Mouse (Mus musculus) large intestine, adult 2 months (tissue): ENCODE results near the gene Gm17387. TPM values are rescaled to one million over a fixed set of nuclear protein-coding genes. Genes with fewer than 3 reads are reported as not detected.
A peak's percentile ranks its signal among the peaks of the same experiment; 100 is the strongest.

Source experiments
- DNase-seq: peaks from one replicate; pipeline ENCODE4 v3.0.0-alpha.2; 2012; ENCODE audit warnings: low read depth, low spot score
- WGBS: fragments of 180-500 bp; shearing (Covaris S2); methylation state at CpG from one replicate; pipeline ENCODE4 v1.1.7; 2018; 5-methylcytosine and 5-hydroxymethylcytosine counted together
- polyA plus RNA-seq: library from polyadenylated mRNA; depleted of rRNA; stranded (reverse); fragments of >200 nt; gene quantifications from 2 replicates; pipeline ENCODE4 v1.2.3, GENCODE M21; 2012; rRNA removed

The Gm17387 gene
- polyA plus RNA-seq, 1 experiment: not detected

DNA sequence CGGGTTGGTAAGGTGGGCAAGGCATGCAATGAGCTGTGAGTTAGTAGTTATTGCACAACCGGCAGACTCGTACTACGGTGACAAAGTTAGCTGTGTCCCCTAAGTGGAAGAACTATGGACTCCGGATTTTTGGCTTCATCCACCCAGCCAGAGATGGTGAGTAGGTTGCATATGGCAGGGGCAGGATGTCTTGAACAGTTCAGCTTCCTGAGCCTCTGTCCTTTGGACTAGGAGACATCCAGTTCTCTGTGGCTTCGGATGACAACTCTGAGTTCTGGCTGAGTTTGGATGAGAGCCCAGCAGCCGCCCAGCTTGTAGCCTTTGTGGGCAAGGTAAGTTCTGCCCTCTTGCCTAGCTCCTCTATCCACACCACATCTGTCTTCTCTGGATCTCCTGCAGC is 35.6 kb downstream of the Gm17387 start:
- no peak for DNase-seq
- WGBS: 32% methylated on average over 7 of the region's 7 CpGs

- 80% methylated on average over 19 of the region's 19 CpGs for whole genome bisulfite sequencing
- no peak for DNase-seq
These were observed 39.4 kb downstream of the Gm17387 start for GRCm38 (mm10) chr7:141068351-141068750.

DNA sequence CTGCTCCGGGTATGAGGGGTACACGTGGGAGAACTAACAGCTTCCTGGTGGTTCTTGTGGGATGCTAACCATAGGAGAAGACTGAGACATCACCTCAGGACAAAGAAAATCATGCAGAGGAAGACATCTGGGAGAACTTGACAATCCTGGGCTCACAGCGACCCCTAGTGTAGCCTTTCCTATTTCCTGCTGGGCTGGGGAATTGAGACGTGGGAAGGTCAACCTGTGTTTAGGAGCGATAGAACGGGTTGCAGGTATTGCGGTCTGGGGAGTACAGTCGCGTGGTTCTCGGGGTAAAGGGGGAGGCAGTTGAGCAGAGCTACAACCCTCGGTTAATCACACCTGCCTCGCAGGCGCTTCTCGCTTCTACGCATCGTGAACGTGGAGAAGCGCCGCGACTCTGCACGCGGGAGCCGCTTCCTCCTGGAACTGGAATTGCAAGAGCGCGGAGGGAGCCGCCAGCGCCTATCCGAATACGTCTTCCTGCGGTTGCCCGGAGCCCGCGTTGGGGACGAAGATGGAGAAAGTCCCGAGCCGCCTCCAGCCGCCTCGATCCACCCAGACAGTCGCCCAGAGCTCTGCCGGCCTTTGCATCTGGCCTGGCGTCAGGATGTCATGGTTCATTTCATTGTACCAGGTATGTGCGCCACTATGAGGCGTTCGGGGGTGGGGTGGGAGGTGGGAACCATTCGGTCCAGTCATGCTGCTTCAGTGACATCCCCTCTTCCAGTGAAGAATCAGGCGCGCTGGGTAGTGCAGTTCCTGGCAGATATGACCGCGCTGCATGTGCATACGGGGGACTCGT is 41.3 kb downstream of the Gm17387 start:
- peak; percentile 79 for DNase-seq
- WGBS: 3% methylated on average over 51 of the region's 51 CpGs

DNA sequence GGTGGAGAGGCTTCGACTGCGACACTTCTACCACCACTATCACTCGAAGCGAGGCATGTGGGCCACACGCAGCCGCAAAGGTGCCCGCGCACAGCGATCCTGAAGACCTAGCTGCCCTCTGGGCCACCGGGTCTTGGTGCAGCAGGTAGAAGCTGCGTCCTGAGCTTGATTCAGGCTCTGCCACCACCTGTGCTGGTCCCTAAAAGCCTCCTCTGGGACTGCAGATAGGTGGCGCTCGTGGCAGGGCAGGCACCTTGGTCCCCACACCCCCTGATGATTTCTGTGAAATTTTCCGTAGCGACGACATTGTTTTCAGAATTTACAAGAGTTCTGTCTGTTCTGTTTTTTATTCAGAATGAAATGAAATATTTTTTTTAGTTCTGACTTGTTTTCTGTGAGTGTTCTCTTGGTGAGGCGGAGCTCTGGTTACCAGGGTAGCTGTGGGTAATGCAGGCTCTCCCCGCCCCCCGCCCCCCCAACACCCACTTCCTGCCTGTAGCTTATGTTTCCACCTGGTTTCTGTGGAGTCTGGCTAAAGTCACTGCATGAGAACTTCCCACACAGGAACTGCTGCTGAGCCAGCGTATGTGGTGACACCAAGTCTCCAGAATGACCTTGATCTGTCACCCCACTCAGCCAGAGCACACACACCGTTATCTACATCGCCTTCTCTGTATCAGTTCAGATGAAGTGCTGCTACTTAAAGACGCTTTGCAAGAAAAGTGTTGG is 43.2 kb downstream of the Gm17387 start:
- no peak for DNase-seq
- 36% methylated on average over 23 of the region's 23 CpGs for WGBS

- DNase-seq: no peak
- 75% methylated on average over 4 of the region's 4 CpGs for WGBS
These were observed 44.9 kb downstream of the Gm17387 start for GRCm38 (mm10) chr7:141073782-141074181.

- DNase-seq: no peak
- 91% methylated on average over 15 of the region's 15 CpGs for WGBS
These were observed 48.9 kb downstream of the Gm17387 start, which contains the start of gene Pkp3 for GRCm38 (mm10) chr7:141077841-141078240. Pkp3 (plus strand) TSS chr7:141078218.

DNA sequence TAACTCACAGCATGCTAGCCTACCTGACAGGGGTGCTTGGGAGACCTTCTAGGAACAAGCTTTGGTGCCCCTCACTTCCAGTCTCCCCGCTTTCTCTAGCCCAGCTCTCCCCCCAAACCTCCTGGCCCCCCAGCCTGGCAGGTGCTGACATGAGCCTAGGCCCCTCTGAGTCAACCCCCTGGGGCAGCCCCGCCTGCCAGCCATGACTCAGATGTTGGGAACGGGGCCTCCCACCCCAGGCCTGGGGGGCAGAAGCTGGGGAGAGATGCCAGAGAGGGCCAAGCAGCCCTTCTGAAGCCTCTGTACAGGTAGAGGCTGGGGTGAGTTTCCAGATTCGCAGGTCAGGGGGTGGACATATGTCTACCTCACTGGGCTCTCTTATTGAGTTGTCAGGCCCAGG is 49.9 kb downstream of the Gm17387 start:
- no peak for DNase-seq
- WGBS: 80% methylated on average over 4 of the region's 4 CpGs

Other genes starting within 250 kb of the Gm17387 start
- not detected in 2 replicates for gene Syce1, start 241.3 kb upstream of the Gm17387 start, polyA plus RNA-seq
- gene Zfp941, start 207.0 kb upstream of the Gm17387 start, polyA plus RNA-seq: 0.15 and 0.20 TPM in 2 replicates
- gene Urah, start 194.1 kb upstream of the Gm17387 start, polyA plus RNA-seq: 47.2 and 49.4 TPM in 2 replicates
- gene Scgb1c1, start 183.6 kb upstream of the Gm17387 start, polyA plus RNA-seq: not detected in 2 replicates
- not detected in 2 replicates for gene Odf3, start 181.3 kb upstream of the Gm17387 start, polyA plus RNA-seq
- not detected in 2 replicates for gene Gm45785, start 172.8 kb upstream of the Gm17387 start, polyA plus RNA-seq
- gene Ric8a, start 172.2 kb upstream of the Gm17387 start, polyA plus RNA-seq: 93.2 and 103 TPM in 2 replicates
- 22.0 and 22.5 TPM in 2 replicates for gene Bet1l, start 171.6 kb upstream of the Gm17387 start, polyA plus RNA-seq
- 79.6 and 86.8 TPM in 2 replicates for gene Psmd13, start 147.2 kb upstream of the Gm17387 start, polyA plus RNA-seq
- 18.4 and 23.3 TPM in 2 replicates for gene Sirt3, start 146.8 kb upstream of the Gm17387 start, polyA plus RNA-seq
- 3.4 and 4.4 TPM in 2 replicates for gene Cox8b, start 128.7 kb upstream of the Gm17387 start, polyA plus RNA-seq
- 93.6 and 138 TPM in 2 replicates for gene Nlrp6, start 108.2 kb upstream of the Gm17387 start, polyA plus RNA-seq
- 20.5 and 23.1 TPM in 2 replicates for gene Pgghg, start 87.7 kb upstream of the Gm17387 start, polyA plus RNA-seq
- 0.86 and 0.95 TPM in 2 replicates for gene Ifitm5, start 78.8 kb upstream of the Gm17387 start, polyA plus RNA-seq
- gene Gm45717, start 73.2 kb upstream of the Gm17387 start, polyA plus RNA-seq: not detected in 2 replicates
- 596 and 675 TPM in 2 replicates for gene Ifitm2, start 73.1 kb upstream of the Gm17387 start, polyA plus RNA-seq
- gene Ifitm1, start 61.9 kb upstream of the Gm17387 start, polyA plus RNA-seq: 138 and 161 TPM in 2 replicates
- 306 and 461 TPM in 2 replicates for gene Ifitm3, start 18.4 kb upstream of the Gm17387 start, polyA plus RNA-seq
- gene Ifitm6, start 11.2 kb upstream of the Gm17387 start, polyA plus RNA-seq: 6.3 and 8.3 TPM in 2 replicates
- gene B4galnt4, start 32.0 kb downstream of the Gm17387 start, polyA plus RNA-seq: 15.8 and 22.3 TPM in 2 replicates
- 101 and 143 TPM in 2 replicates for gene Pkp3, start 49.1 kb downstream of the Gm17387 start, polyA plus RNA-seq
- gene Sigirr, start 71.4 kb downstream of the Gm17387 start, polyA plus RNA-seq: 41.3 and 41.8 TPM in 2 replicates
- 143 and 205 TPM in 2 replicates for gene Ano9, start 88.7 kb downstream of the Gm17387 start, polyA plus RNA-seq
- 23.6 and 28.1 TPM in 2 replicates for gene Ptdss2, start 93.3 kb downstream of the Gm17387 start, polyA plus RNA-seq
- gene Rnh1, start 143.7 kb downstream of the Gm17387 start, polyA plus RNA-seq: 146 and 149 TPM in 2 replicates
- gene Hras, start 164.9 kb downstream of the Gm17387 start, polyA plus RNA-seq: 82.1 and 91.7 TPM in 2 replicates
- gene Lrrc56, start 165.0 kb downstream of the Gm17387 start, polyA plus RNA-seq: 5.4 and 7.2 TPM in 2 replicates
- 7.2 and 9.4 TPM in 2 replicates for gene Lmntd2, start 184.9 kb downstream of the Gm17387 start, polyA plus RNA-seq
- gene Rassf7, start 186.7 kb downstream of the Gm17387 start, polyA plus RNA-seq: 143 and 153 TPM in 2 replicates
- 23.1 and 24.7 TPM in 2 replicates for gene Phrf1, start 199.7 kb downstream of the Gm17387 start, polyA plus RNA-seq
- 159 and 210 TPM in 2 replicates for gene Irf7, start 237.3 kb downstream of the Gm17387 start, polyA plus RNA-seq
- 611 and 677 TPM in 2 replicates for gene Cdhr5, start 247.7 kb downstream of the Gm17387 start, polyA plus RNA-seq